Mouse (Mus musculus) midbrain, embryonic 13.5 days (tissue): ENCODE measurements at regions not wholly inside any gene's neighbourhood (a gene's known extent, or its start where the extent isn't known, plus 50 kb on each side); places are given as distances from the start of the nearest gene placed in this dataset.

Experiments
- ATAC-seq: fragments of 200-750 bp; cut with Nextera tagmentation; 2 replicates; pipeline ENCODE4 v1.8.0; 2017; ENCODE audit warnings: mild to moderate bottlenecking, moderate TSS enrichment, moderate library complexity
- H3K27ac ChIP-seq: fragments of 300-500 bp; sonication (generic); 2 replicates; pipeline ENCODE4 v1.5.1; 2015; ENCODE audit warnings: inconsistent platforms, mild to moderate bottlenecking, moderate library complexity
- H3K27me3 ChIP-seq: fragments of 300-500 bp; sonication (generic); 2 replicates; pipeline ENCODE4 v1.6.1; 2015; ENCODE audit warnings: mild to moderate bottlenecking, inconsistent platforms
- H3K36me3 ChIP-seq: fragments of 300-500 bp; sonication (generic); 2 replicates; pipeline ENCODE4 v1.6.1; 2015; ENCODE audit warnings: mild to moderate bottlenecking, inconsistent platforms
- H3K4me1 ChIP-seq: fragments of 300-500 bp; sonication (generic); replicated peaks from 2 replicates; pipeline ENCODE4 v1.6.1; 2015; ENCODE audit warnings: inconsistent platforms
- H3K4me2 ChIP-seq: fragments of 300-500 bp; sonication (generic); replicated peaks from 2 replicates; pipeline ENCODE4 v1.6.1; 2015; ENCODE audit warnings: moderate library complexity, mild to moderate bottlenecking, inconsistent platforms
- H3K4me3 ChIP-seq: fragments of 300-500 bp; sonication (generic); replicated peaks from 2 replicates; pipeline ENCODE4 v1.5.1; 2015; ENCODE audit warnings: mild to moderate bottlenecking, inconsistent platforms
- H3K9ac ChIP-seq: fragments of 300-500 bp; sonication (generic); replicated peaks from 2 replicates; pipeline ENCODE4 v1.6.1; 2015; ENCODE audit warnings: mild to moderate bottlenecking, inconsistent platforms
- H3K9me3 ChIP-seq: fragments of 300-500 bp; sonication (generic); 2 replicates; pipeline ENCODE4 v1.6.1; 2016; ENCODE audit warnings: mild to moderate bottlenecking, inconsistent platforms
- WGBS: fragments of 180-500 bp; shearing (Covaris S2); methylation state at CpG from one replicate; pipeline ENCODE4 v1.1.7; 2015; 5-methylcytosine and 5-hydroxymethylcytosine counted together

GRCm38 (mm10) chr6:143622161-143622560, 455.1 kb downstream of the Etnk1 start:
- no peak for ATAC-seq
- no peaks in the 10 kb centered on the region for H3K4me1 ChIP-seq
- H3K4me2 ChIP-seq, result no peak overlapping the region
- no peak overlapping the region for H3K27ac ChIP-seq
- H3K9me3 ChIP-seq, result no peaks in the 10 kb centered on the region
- H3K27me3 ChIP-seq, result no peaks in the 10 kb centered on the region
- H3K4me3 ChIP-seq, result no peak overlapping the region
- H3K36me3 ChIP-seq, result no peaks in the 10 kb centered on the region
- H3K9ac ChIP-seq, result no peak overlapping the region
- 77% methylated on average over 2 of the region's 2 CpGs for WGBS

DNA sequence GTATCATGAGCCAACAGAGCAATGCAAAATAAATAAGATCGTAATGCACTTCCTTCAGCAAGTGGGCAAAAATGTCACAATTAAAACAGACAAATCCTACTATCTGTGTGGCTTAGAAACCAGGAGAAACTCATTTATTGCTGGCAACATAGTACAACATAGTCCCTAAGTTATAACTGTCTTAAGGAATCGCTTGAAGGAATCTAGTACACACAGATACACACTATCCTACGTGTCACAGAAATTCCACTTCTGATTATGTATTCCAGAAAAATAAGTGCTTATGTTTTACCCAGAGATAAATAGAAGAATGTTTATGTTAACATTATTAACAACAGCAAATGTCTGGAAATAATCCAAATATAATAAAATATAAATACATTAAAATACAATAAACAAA, 457.9 kb downstream of the Etnk1 start:
- Histone ChIP-seq H3K4me2 (no peak overlapping the region), H3K9me3 (no peaks in the 10 kb centered on the region), H3K4me1 (no peaks in the 10 kb centered on the region), H3K4me3 (no peak overlapping the region), H3K27me3 (no peaks in the 10 kb centered on the region), H3K9ac (no peak overlapping the region), H3K36me3 (no peaks in the 10 kb centered on the region), H3K27ac (no peak overlapping the region)
- ATAC-seq, result no peak
- 90% methylated on average over 3 of the region's 3 CpGs for WGBS

GRCm38 (mm10) chr6:143631581-143631980, 464.6 kb downstream of the Etnk1 start:
- Histone ChIP-seq H3K36me3 (no peaks in the 10 kb centered on the region), H3K27ac (no peak overlapping the region), H3K4me1 (no peaks in the 10 kb centered on the region), H3K9me3 (no peaks in the 10 kb centered on the region), H3K4me2 (no peak overlapping the region), H3K9ac (no peak overlapping the region), H3K27me3 (no peaks in the 10 kb centered on the region), H3K4me3 (no peak overlapping the region)
- 77% methylated on average over 7 of the region's 7 CpGs for WGBS
- no peak for ATAC-seq

GRCm38 (mm10) chr6:143633710-143634109, 466.7 kb downstream of the Etnk1 start:
- H3K27ac ChIP-seq, result no peak overlapping the region
- H3K9ac ChIP-seq, result no peak overlapping the region
- H3K36me3 ChIP-seq, result no peaks in the 10 kb centered on the region
- no peaks in the 10 kb centered on the region for H3K9me3 ChIP-seq
- WGBS, result 72% methylated on average over 6 of the region's 6 CpGs
- no peak overlapping the region for H3K4me2 ChIP-seq
- ATAC-seq, result no peak
- no peaks in the 10 kb centered on the region for H3K4me1 ChIP-seq
- H3K27me3 ChIP-seq, result no peaks in the 10 kb centered on the region
- H3K4me3 ChIP-seq, result no peak overlapping the region

- Histone ChIP-seq H3K9ac (no peak overlapping the region), H3K4me1 (no peaks in the 10 kb centered on the region), H3K4me3 (no peak overlapping the region), H3K36me3 (no peaks in the 10 kb centered on the region), H3K27me3 (no peaks in the 10 kb centered on the region), H3K9me3 (no peaks in the 10 kb centered on the region), H3K27ac (no peak overlapping the region), H3K4me2 (no peak overlapping the region)
- ATAC-seq, result no peak
- WGBS, result 81% methylated on average over 10 of the region's 10 CpGs
Measured at GRCm38 (mm10) chr6:143634334-143634733, 467.3 kb downstream of the Etnk1 start.

- H3K27ac ChIP-seq, result no peak overlapping the region
- no peaks in the 10 kb centered on the region for H3K4me1 ChIP-seq
- no peak for ATAC-seq
- no peak overlapping the region for H3K4me2 ChIP-seq
- no peak overlapping the region for H3K4me3 ChIP-seq
- H3K36me3 ChIP-seq, result no peaks in the 10 kb centered on the region
- H3K9ac ChIP-seq, result no peak overlapping the region
- no peaks in the 10 kb centered on the region for H3K9me3 ChIP-seq
- H3K27me3 ChIP-seq, result no peaks in the 10 kb centered on the region
- WGBS, result 84% methylated on average over 2 of the region's 2 CpGs
Measured at GRCm38 (mm10) chr6:143635043-143635442, 468.0 kb downstream of the Etnk1 start.

DNA sequence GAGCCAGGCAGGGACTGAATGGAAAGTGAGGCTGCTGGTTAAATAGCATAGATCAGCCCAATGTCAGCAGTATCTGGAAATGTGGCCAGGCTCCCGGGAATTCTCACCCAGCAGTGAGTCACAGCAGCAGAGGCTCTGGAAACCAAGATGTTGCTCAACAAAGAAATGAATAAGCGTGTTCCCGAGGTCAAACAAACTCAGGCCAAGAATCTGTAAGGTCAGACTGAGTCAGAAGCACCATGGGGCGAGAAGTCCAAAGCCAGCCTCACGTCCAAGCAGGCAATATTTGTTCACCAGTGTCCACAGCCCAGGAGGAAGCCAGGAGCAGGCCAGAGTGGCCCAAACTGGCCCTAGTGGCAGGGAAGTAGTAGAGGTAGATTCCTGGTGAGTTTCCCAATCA, 473.6 kb downstream of the Etnk1 start:
- Histone ChIP-seq H3K4me1 (no peaks in the 10 kb centered on the region), H3K4me3 (no peak overlapping the region), H3K4me2 (no peak overlapping the region), H3K9me3 (no peaks in the 10 kb centered on the region), H3K36me3 (no peaks in the 10 kb centered on the region), H3K27me3 (no peaks in the 10 kb centered on the region), H3K27ac (no peak overlapping the region), H3K9ac (no peak overlapping the region)
- no peak for ATAC-seq
- WGBS, result 82% methylated on average over 5 of the region's 5 CpGs

DNA sequence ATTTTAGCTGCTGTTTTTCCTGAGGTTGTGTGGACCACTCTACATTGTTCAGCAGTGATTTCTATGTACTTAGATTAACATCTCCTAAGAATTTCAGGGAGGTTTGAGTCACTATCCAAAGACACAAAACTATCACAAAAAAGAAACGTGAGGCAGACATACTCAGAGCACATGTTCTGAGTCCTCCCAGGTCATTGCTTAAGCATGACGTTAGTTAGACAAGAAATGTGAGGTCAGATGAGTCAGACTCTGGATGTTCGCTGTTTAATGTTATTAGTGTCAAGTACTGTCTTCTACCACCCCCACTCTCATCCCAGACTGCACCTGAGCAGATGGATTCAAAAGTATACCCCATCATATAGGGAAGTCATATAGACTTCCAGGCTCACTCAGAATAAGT, 475.0 kb downstream of the Etnk1 start:
- no peaks in the 10 kb centered on the region for H3K36me3 ChIP-seq
- no peak overlapping the region for H3K27ac ChIP-seq
- H3K4me3 ChIP-seq, result no peak overlapping the region
- no peaks in the 10 kb centered on the region for H3K9me3 ChIP-seq
- no peak for ATAC-seq
- no peaks in the 10 kb centered on the region for H3K4me1 ChIP-seq
- WGBS, result 92% methylated on average over 3 of the region's 3 CpGs
- no peaks in the 10 kb centered on the region for H3K27me3 ChIP-seq
- no peak overlapping the region for H3K4me2 ChIP-seq
- H3K9ac ChIP-seq, result no peak overlapping the region

- no peak for ATAC-seq
Measured at GRCm38 (mm10) chr6:143645989-143646388, 479.0 kb downstream of the Etnk1 start.

DNA sequence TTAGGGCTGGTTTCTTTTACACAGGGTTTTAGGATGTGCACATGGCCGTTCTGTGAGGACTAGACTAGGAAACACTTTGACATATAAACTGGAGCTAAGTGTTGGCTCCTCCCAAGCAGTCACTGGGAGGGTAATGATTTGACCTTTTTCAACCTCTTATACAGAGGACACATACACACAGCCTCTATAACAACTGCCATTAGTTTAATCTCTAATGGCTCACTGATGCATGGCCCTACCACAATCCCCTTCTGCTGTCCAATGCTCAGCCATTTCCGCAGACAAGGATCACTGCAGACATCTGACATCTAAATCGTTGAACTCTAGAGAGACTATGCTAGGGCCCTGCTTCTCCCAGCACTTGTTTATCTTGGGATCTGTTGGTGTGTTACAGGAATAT, 481.5 kb downstream of the Etnk1 start:
- H3K9me3 ChIP-seq, result peaks cover 13% of the 10 kb centered on the region
- ATAC-seq, result no peak
- no peak overlapping the region for H3K27ac ChIP-seq
- no peaks in the 10 kb centered on the region for H3K27me3 ChIP-seq
- H3K4me1 ChIP-seq, result no peaks in the 10 kb centered on the region
- no peak overlapping the region for H3K9ac ChIP-seq
- no peak overlapping the region for H3K4me2 ChIP-seq
- 72% methylated on average over 3 of the region's 3 CpGs for WGBS
- H3K4me3 ChIP-seq, result no peak overlapping the region
- no peaks in the 10 kb centered on the region for H3K36me3 ChIP-seq

More at GRCm38 (mm10) chr6:143645989-143646388, 479.0 kb downstream of the Etnk1 start:
- Histone ChIP-seq H3K27ac (no peak overlapping the region), H3K27me3 (no peaks in the 10 kb centered on the region), H3K9me3 (no peaks in the 10 kb centered on the region), H3K4me3 (no peak overlapping the region), H3K4me1 (no peaks in the 10 kb centered on the region), H3K36me3 (no peaks in the 10 kb centered on the region), H3K9ac (no peak overlapping the region), H3K4me2 (no peak overlapping the region)
- 83% methylated on average over 4 of the region's 4 CpGs for WGBS

DNA sequence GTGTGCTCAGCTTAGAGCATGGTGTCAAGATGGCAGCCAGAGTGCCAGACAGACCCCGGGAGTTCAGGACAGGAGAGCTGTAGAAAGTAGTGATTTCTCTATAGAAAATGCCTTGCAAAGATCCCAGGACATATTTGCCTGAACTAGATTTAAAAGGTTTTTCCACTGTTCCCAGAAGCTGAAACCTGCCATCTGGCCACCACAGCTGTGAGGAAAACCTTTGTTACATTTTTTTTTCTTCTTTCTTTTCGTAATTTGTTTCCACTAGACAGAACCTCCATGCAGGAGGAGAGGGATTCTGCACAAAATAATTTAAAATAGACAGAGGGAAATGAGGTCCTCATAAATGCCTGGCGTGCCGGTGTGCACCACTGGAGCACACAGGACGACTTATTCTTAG, 489.6 kb downstream of the Etnk1 start:
- no peaks in the 10 kb centered on the region for H3K36me3 ChIP-seq
- H3K4me1 ChIP-seq, result no peaks in the 10 kb centered on the region
- no peak overlapping the region for H3K4me2 ChIP-seq
- 59% methylated on average over 5 of the region's 5 CpGs for WGBS
- H3K27me3 ChIP-seq, result no peaks in the 10 kb centered on the region
- no peak overlapping the region for H3K9ac ChIP-seq
- no peak overlapping the region for H3K27ac ChIP-seq
- H3K9me3 ChIP-seq, result peaks cover 20% of the 10 kb centered on the region
- no peak overlapping the region for H3K4me3 ChIP-seq
- ATAC-seq, result no peak

GRCm38 (mm10) chr6:143660837-143661236, 493.8 kb downstream of the Etnk1 start:
- Histone ChIP-seq H3K9ac (no peak overlapping the region), H3K27ac (no peak overlapping the region), H3K4me1 (no peaks in the 10 kb centered on the region), H3K9me3 (no peaks in the 10 kb centered on the region), H3K27me3 (no peaks in the 10 kb centered on the region), H3K36me3 (no peaks in the 10 kb centered on the region), H3K4me2 (no peak overlapping the region), H3K4me3 (no peak overlapping the region)
- WGBS, result 90% methylated on average over 3 of the region's 3 CpGs
- no peak for ATAC-seq

DNA sequence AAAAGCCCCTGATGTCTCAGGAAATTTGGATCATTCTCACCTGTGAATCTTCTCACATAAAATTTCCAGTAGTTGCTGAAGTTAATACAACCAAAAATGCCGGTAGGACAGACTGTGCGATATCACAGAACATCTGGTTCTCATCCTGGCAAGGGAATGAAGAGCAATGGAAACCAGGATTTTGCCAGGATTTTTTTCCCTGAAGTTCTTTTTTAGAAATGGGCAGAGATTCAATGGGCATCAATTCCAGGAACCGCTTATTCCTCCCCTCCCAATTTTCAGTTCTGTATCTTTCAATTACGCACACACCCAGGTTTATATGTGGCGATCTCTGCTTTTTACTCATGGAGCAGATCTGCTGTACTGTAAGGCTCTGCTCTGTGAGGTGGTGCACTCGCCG, 496.3 kb downstream of the Etnk1 start:
- no peak for ATAC-seq

More for the DNA sequence above, 496.3 kb downstream of the Etnk1 start:
- Histone ChIP-seq H3K4me2 (no peak overlapping the region), H3K4me1 (no peaks in the 10 kb centered on the region), H3K36me3 (no peaks in the 10 kb centered on the region), H3K27me3 (no peaks in the 10 kb centered on the region), H3K9me3 (no peaks in the 10 kb centered on the region; the same call in none of the 2 replicates), H3K27ac (no peak overlapping the region), H3K9ac (no peak overlapping the region), H3K4me3 (no peak overlapping the region)
- WGBS, result 94% methylated on average over 7 of the region's 7 CpGs
